Comparison of ENCODE assay signal across 10 mouse cellular contexts in genomic region chr15:27771581-27771980, GRCm38 (mm10).
DNase-seq lines count a peak whose midpoint lies in the region; ATAC-seq and TF ChIP-seq lines count a peak whose summit lies in the region.
"Had no signal": no experiment of that assay in that cellular context is flagged by ENCODE, and none has a peak within 500 bp of the region (broad histone marks: within the 10 kb centered on the region; RNA-seq: fewer than 3 reads in every experiment).

No protein-coding gene starts in this region.

- H3K9me3 ChIP-seq in embryonic facial prominence, embryonic 14.5 days (ENCODE audit: control insufficient read depth, low read length), result no peaks in the 10 kb centered on the region
- H3K9me3 ChIP-seq in limb, embryonic 15.5 days, result no peaks in the 10 kb centered on the region

- no peak for TF ChIP-seq POLR2A in kidney, adult 2 months (IDR thresholded peaks at IDR 0.05; ENCODE audit: low read depth, low read length)

- no peak overlapping the region for H3K4me3 ChIP-seq in kidney, adult 2 months (ENCODE audit: insufficient read depth, low read depth, low read length)
- no peak overlapping the region for H3K4me3 ChIP-seq in embryonic facial prominence, embryonic 14.5 days (ENCODE audit: low read depth, low read length)
- no peak overlapping the region for H3K4me3 ChIP-seq in limb, embryonic 15.5 days

- H3K36me3 ChIP-seq in kidney, adult 2 months (ENCODE audit: control insufficient read depth, insufficient read depth, low read length), result peaks cover 6% of the 10 kb centered on the region
- H3K36me3 ChIP-seq in embryonic facial prominence, embryonic 14.5 days (ENCODE audit: control insufficient read depth, insufficient read depth, low read length), result peaks cover 83% of the 10 kb centered on the region
- H3K36me3 ChIP-seq in limb, embryonic 15.5 days, result peaks cover 69% of the 10 kb centered on the region

- no peaks in the 10 kb centered on the region for H3K4me1 ChIP-seq in kidney, adult 2 months (ENCODE audit: control insufficient read depth, insufficient read depth, low read length)
- H3K4me1 ChIP-seq in embryonic facial prominence, embryonic 14.5 days (ENCODE audit: control insufficient read depth, insufficient read depth, low read length), result peaks cover 33% of the 10 kb centered on the region
- H3K4me1 ChIP-seq in limb, embryonic 15.5 days, result peaks cover 44% of the 10 kb centered on the region

- no peak overlapping the region for H3K4me2 ChIP-seq in embryonic facial prominence, embryonic 14.5 days (ENCODE audit: low read depth, low read length)
- H3K4me2 ChIP-seq in limb, embryonic 15.5 days, result no peak overlapping the region

- no peaks in the 10 kb centered on the region for H3K27me3 ChIP-seq in kidney, adult 2 months (replicated peaks; ENCODE audit: control insufficient read depth, insufficient read depth, low read length)
- H3K27me3 ChIP-seq in embryonic facial prominence, embryonic 14.5 days (replicated peaks; ENCODE audit: control insufficient read depth, insufficient read depth, low read length), result no peaks in the 10 kb centered on the region
- H3K27me3 ChIP-seq in limb, embryonic 15.5 days, result no peaks in the 10 kb centered on the region
- H3K27me3 ChIP-seq: Patski had no signal

- DNase-seq in kidney, adult 2 months, result no peak
- no peak for DNase-seq in kidney, adult 11 months
- DNase-seq in adipocyte (ENCODE audit: low spot score), result peak; percentile 78
- DNase-seq in embryonic facial prominence, embryonic 14.5 days (ENCODE audit: low spot score), result no peak
- DNase-seq in layer of hippocampus, postnatal 14 days (ENCODE audit: low spot score in 2 of 2), result no peak
- DNase-seq in yolk sac, embryonic 10.5 days (ENCODE audit: low spot score), result no peak
- DNase-seq: cerebellum, adult 2 months; liver had no signal

- peak overlapping the region; percentile 68 for H3K27ac ChIP-seq in kidney, adult 2 months (ENCODE audit: insufficient read depth, low read depth, low read length)
- H3K27ac ChIP-seq in embryonic facial prominence, embryonic 14.5 days (replicated peaks; ENCODE audit: low read depth, low read length), result peak overlapping the region; percentile 72
- peak overlapping the region; percentile 64 for H3K27ac ChIP-seq in limb, embryonic 15.5 days

- no peak for TF ChIP-seq CTCF in kidney, adult 2 months (conservative IDR thresholded peaks at IDR 0.05; ENCODE audit: insufficient read depth, insufficient read length, low read depth, low read length)

- 59% methylated on average over 7 of the region's 7 CpGs for WGBS in kidney, adult 2 months
- WGBS in embryonic facial prominence, embryonic 14.5 days, result 65% methylated on average over 7 of the region's 7 CpGs
- 55% methylated on average over 7 of the region's 7 CpGs for WGBS in limb, embryonic 15.5 days

- ATAC-seq in embryonic facial prominence, embryonic 14.5 days (ENCODE audit: low read depth), result no peak
- no peak for ATAC-seq in limb, embryonic 15.5 days (ENCODE audit: insufficient number of reproducible peaks, low FRiP score, low TSS enrichment, low read depth)
- ATAC-seq: Patski had no signal

- 0 out of 2 replicates have a peak overlapping the region, but pooled peaks have one; percentile 16 for H3K9ac ChIP-seq in embryonic facial prominence, embryonic 14.5 days (ENCODE audit: low read depth, low read length)
- H3K9ac ChIP-seq in limb, embryonic 15.5 days, result no peak overlapping the region
